ENCODE assay signal across 19 mouse cellular contexts in genomic region chr19:26834564-26834963, GRCm38 (mm10). TPM values are rescaled to one million over a fixed set of nuclear protein-coding genes. Genes with fewer than 3 reads are reported as not detected.
A peak's percentile ranks its signal among the peaks of the same experiment; 100 is the strongest.
DNase-seq lines count a peak whose midpoint lies in the region; ATAC-seq and TF ChIP-seq lines count a peak whose summit lies in the region.
"Had no signal": no experiment of that assay in that cellular context is flagged by ENCODE, and none has a peak within 500 bp of the region (broad histone marks: within the 10 kb centered on the region; RNA-seq: fewer than 3 reads in every experiment).

No protein-coding gene starts in this region.

- no peaks in the 10 kb centered on the region for H3K27me3 ChIP-seq in hindbrain, postnatal 0 days (ENCODE audit: insufficient read depth, low read length)
- H3K27me3 ChIP-seq in hindbrain, embryonic 14.5 days (ENCODE audit: control insufficient read depth, insufficient read depth, low read length) = no peaks in the 10 kb centered on the region
- no peaks in the 10 kb centered on the region for H3K27me3 ChIP-seq in lung, postnatal 0 days (replicated peaks; ENCODE audit: insufficient read depth, low read length)
- no peaks in the 10 kb centered on the region for H3K27me3 ChIP-seq in stomach, postnatal 0 days (ENCODE audit: control insufficient read depth, insufficient read depth, low read length)
- H3K27me3 ChIP-seq: limb, embryonic 15.5 days had no signal

- TF ChIP-seq POLR2A in brain, embryonic 14.5 days (IDR thresholded peaks at IDR 0.05; ENCODE audit: borderline replicate concordance, extremely low read depth, insufficient read depth, insufficient read length, poor library complexity, severe bottlenecking) = no peak

- H3K27ac ChIP-seq in hindbrain, postnatal 0 days = no peak overlapping the region
- H3K27ac ChIP-seq in hindbrain, embryonic 14.5 days = no peak overlapping the region
- no peak overlapping the region for H3K27ac ChIP-seq in lung, postnatal 0 days (ENCODE audit: low read length)
- H3K27ac ChIP-seq in stomach, postnatal 0 days (replicated peaks) = no peak overlapping the region
- H3K27ac ChIP-seq: limb, embryonic 15.5 days had no signal

- H3K36me3 ChIP-seq in hindbrain, postnatal 0 days (ENCODE audit: insufficient read depth, low read length) = no peaks in the 10 kb centered on the region
- H3K36me3 ChIP-seq in hindbrain, embryonic 14.5 days (replicated peaks; ENCODE audit: control insufficient read depth, insufficient read depth) = no peaks in the 10 kb centered on the region
- no peaks in the 10 kb centered on the region for H3K36me3 ChIP-seq in lung, postnatal 0 days (ENCODE audit: insufficient read depth, low read length)
- no peaks in the 10 kb centered on the region for H3K36me3 ChIP-seq in stomach, postnatal 0 days (ENCODE audit: control insufficient read depth, insufficient read depth, low read length)
- H3K36me3 ChIP-seq: G1E; limb, embryonic 15.5 days had no signal

- H3K4me3 ChIP-seq in hindbrain, postnatal 0 days (ENCODE audit: low read length) = no peak overlapping the region
- no peak overlapping the region for H3K4me3 ChIP-seq in hindbrain, embryonic 14.5 days (replicated peaks; ENCODE audit: low read length)
- H3K4me3 ChIP-seq in lung, postnatal 0 days (ENCODE audit: low read depth, low read length) = no peak overlapping the region
- H3K4me3 ChIP-seq in stomach, postnatal 0 days (ENCODE audit: low read depth, low read length) = no peak overlapping the region
- H3K4me3 ChIP-seq: limb, embryonic 15.5 days; megakaryocyte, embryonic 14.5 days; myocyte had no signal

- H3K9ac ChIP-seq in hindbrain, postnatal 0 days (replicated peaks; ENCODE audit: low read length) = no peak overlapping the region
- H3K9ac ChIP-seq in hindbrain, embryonic 14.5 days = no peak overlapping the region
- H3K9ac ChIP-seq in lung, postnatal 0 days (replicated peaks; ENCODE audit: low read depth) = no peak overlapping the region
- H3K9ac ChIP-seq in stomach, postnatal 0 days (ENCODE audit: low read length) = no peak overlapping the region
- H3K9ac ChIP-seq: limb, embryonic 15.5 days had no signal

- 0 out of 2 replicates have a peak, but pooled peaks have one; percentile 31 for TF ChIP-seq CTCF in hindbrain, postnatal 0 days (IDR thresholded peaks at IDR 0.05; ENCODE audit: low read depth)
- TF ChIP-seq CTCF in lung, postnatal 0 days (IDR thresholded peaks at IDR 0.05) = peak; percentile 47
- TF ChIP-seq CTCF in brain, embryonic 14.5 days (IDR thresholded peaks at IDR 0.05; ENCODE audit: borderline replicate concordance, extremely low read depth, insufficient read depth, insufficient read length) = peak; percentile 14; the same call in 1 of the 2 replicates
- TF ChIP-seq CTCF in stomach, postnatal 0 days (IDR thresholded peaks at IDR 0.05; ENCODE audit: low read depth) = peak; percentile 52

- ATAC-seq in hindbrain, postnatal 0 days = no peak
- ATAC-seq in hindbrain, embryonic 14.5 days (ENCODE audit: low FRiP score) = no peak
- ATAC-seq in lung, postnatal 0 days = no peak
- ATAC-seq in stomach, postnatal 0 days (ENCODE audit: low FRiP score, low TSS enrichment) = no peak
- ATAC-seq: forebrain, embryonic 14.5 days; intestine, embryonic 16.5 days had no signal

- no peak overlapping the region for H3K4me2 ChIP-seq in hindbrain, postnatal 0 days (ENCODE audit: low read depth, low read length)
- H3K4me2 ChIP-seq in hindbrain, embryonic 14.5 days (replicated peaks) = no peak overlapping the region
- H3K4me2 ChIP-seq in lung, postnatal 0 days (replicated peaks; ENCODE audit: low read depth, low read length) = no peak overlapping the region
- H3K4me2 ChIP-seq in stomach, postnatal 0 days (replicated peaks; ENCODE audit: low read depth) = no peak overlapping the region
- H3K4me2 ChIP-seq: limb, embryonic 15.5 days had no signal

- no peaks in the 10 kb centered on the region for H3K4me1 ChIP-seq in hindbrain, postnatal 0 days (ENCODE audit: insufficient read depth, low read length)
- no peaks in the 10 kb centered on the region for H3K4me1 ChIP-seq in hindbrain, embryonic 14.5 days (replicated peaks; ENCODE audit: control insufficient read depth, insufficient read depth, low read length)
- no peaks in the 10 kb centered on the region for H3K4me1 ChIP-seq in lung, postnatal 0 days (ENCODE audit: insufficient read depth, low read depth, low read length)
- no peaks in the 10 kb centered on the region for H3K4me1 ChIP-seq in stomach, postnatal 0 days (replicated peaks; ENCODE audit: control insufficient read depth, insufficient read depth)
- H3K4me1 ChIP-seq: limb, embryonic 15.5 days; megakaryocyte, embryonic 14.5 days had no signal

- H3K9me3 ChIP-seq in hindbrain, postnatal 0 days (ENCODE audit: low read length) = no peaks in the 10 kb centered on the region
- H3K9me3 ChIP-seq in hindbrain, embryonic 14.5 days (ENCODE audit: control insufficient read depth, low read length) = no peaks in the 10 kb centered on the region
- H3K9me3 ChIP-seq in lung, postnatal 0 days (ENCODE audit: low read length) = no peaks in the 10 kb centered on the region
- H3K9me3 ChIP-seq in stomach, postnatal 0 days (ENCODE audit: control insufficient read depth, low read length) = no peaks in the 10 kb centered on the region
- H3K9me3 ChIP-seq: limb, embryonic 15.5 days had no signal

- no peak for TF ChIP-seq EP300 in lung, postnatal 0 days (IDR thresholded peaks at IDR 0.05)
- no peak for TF ChIP-seq EP300 in stomach, postnatal 0 days (optimal IDR thresholded peaks at IDR 0.05)

- DNase-seq in hindbrain, postnatal 0 days (ENCODE audit: low spot score) = no peak
- DNase-seq in hindbrain, embryonic 14.5 days (ENCODE audit: low spot score) = no peak
- no peak for DNase-seq in lung, postnatal 0 days (ENCODE audit: low spot score)
- no peak for DNase-seq in lung, postnatal 4 days
- no peak for DNase-seq in brain, embryonic 14.5 days (ENCODE audit: low read depth)
- DNase-seq in stomach, postnatal 0 days (ENCODE audit: low spot score) = no peak
- no peak for DNase-seq in B cell, adult 2 months
- DNase-seq: gastrocnemius, postnatal 36 days; heart, postnatal 14 days had no signal

RNA-seq across cellular contexts. Expression of gene Gm815, which starts 51.1 kb away (rescaled TPM):
- not detected in 2 replicates for total RNA-seq in hindbrain, postnatal 0 days (2014; rRNA removed)
- not detected in 2 replicates for polyA plus RNA-seq in hindbrain, postnatal 0 days (2015; fragmentation: Nextera tagmentation; extraction: Ambion mirVana)
- polyA plus RNA-seq in hindbrain, embryonic 14.5 days (2014; fragmentation: Nextera tagmentation; extraction: Ambion mirVana) = not detected in 2 replicates
- 0.16 TPM in 1 of 2 replicates, not detected in the other for polyA plus RNA-seq in lung, postnatal 0 days (2015; fragmentation: Nextera tagmentation; extraction: Ambion mirVana)
- not detected in 2 replicates for polyA plus RNA-seq in brain, embryonic 14.5 days (2012; rRNA removed)
- not detected in 2 replicates for polyA plus RNA-seq in stomach, postnatal 0 days (2015; fragmentation: Nextera tagmentation; extraction: Ambion mirVana)
- total RNA-seq: G1E; gastrocnemius, postnatal 36 days; heart, postnatal 14 days; layer of hippocampus, postnatal 25 days had no signal
- polyA plus RNA-seq: embryonic facial prominence, embryonic 14.5 days; forebrain, embryonic 14.5 days; G1E; intestine, embryonic 16.5 days; limb, embryonic 15.5 days; myocyte; small intestine, adult 2 months; stomach, embryonic 16.5 days had no signal
